Mouse (Mus musculus) olfactory bulb, adult 2 months (tissue): ENCODE data around the gene Rbp7.

Source experiments
- CTCF ChIP-seq: fragments of 200-500 bp; IDR thresholded peaks from 2 replicates; pipeline ENCODE4 v1.5.1; 2012; ENCODE audit warnings: low read depth, mild to moderate bottlenecking, low read length, moderate library complexity; ENCODE audit not compliant: insufficient read depth
- POLR2A ChIP-seq: fragments of 200-500 bp; IDR thresholded peaks from 2 replicates; pipeline ENCODE4 v1.6.1; 2012; ENCODE audit warnings: mild to moderate bottlenecking, low read depth, low read length, moderate library complexity; ENCODE audit not compliant: insufficient read depth

DNA sequence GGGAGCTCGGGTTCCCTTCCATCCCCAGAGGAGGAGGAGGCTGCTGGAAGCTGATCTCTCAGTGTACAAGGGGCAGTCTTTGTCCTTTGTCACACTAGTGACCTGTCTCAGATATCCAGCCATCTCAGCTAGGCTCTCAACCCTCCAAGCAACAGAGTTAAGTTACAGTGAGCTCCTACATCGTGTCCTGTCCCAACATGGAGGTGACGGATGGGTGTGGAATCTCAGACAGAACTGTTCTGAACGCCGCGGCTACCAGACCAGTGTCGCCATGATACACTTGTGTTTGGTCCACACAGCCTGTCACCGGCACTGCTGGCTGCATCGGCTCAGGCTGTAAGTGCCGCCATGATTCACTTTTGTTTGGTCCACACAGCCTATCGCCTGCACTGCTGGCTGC is 22.3 kb upstream of the Rbp7 start, which contains the start of gene Tmem274:
- TF ChIP-seq CTCF (no peak), POLR2A (no peak)
